Mouse (Mus musculus): ENCODE data around the gene Cpe.

- TF ChIP-seq CTCF (IDR thresholded peaks at IDR 0.05; ENCODE audit: control insufficient read depth, insufficient read depth, insufficient read length), result no peak
- TF ChIP-seq FOSL1 (IDR thresholded peaks at IDR 0.05; ENCODE audit: insufficient read depth, low read length, poor library complexity, severe bottlenecking), result no peak
- no peak for TF ChIP-seq MYOD1 (IDR thresholded peaks at IDR 0.05; ENCODE audit: control insufficient read depth, insufficient read length, low read depth)
- TF ChIP-seq USF1 (IDR thresholded peaks at IDR 0.05; ENCODE audit: low read depth), result no peak
- TF ChIP-seq MAX (IDR thresholded peaks at IDR 0.05), result no peak
- no peak for TF ChIP-seq MYOG (IDR thresholded peaks at IDR 0.05; ENCODE audit: control insufficient read depth, extremely low read depth, insufficient read length)
- TF ChIP-seq CEBPB (IDR thresholded peaks at IDR 0.05; ENCODE audit: low read depth), result no peak
Observed at GRCm38 (mm10) chr8:64671937-64672336, 20.9 kb downstream of the Cpe start.

Data from C2C12 (cell line).